Mouse (Mus musculus) erythroid progenitor cell, adult 5-6 weeks (primary cell): ENCODE results near the gene Gm11565. TPM values are rescaled to one million over a fixed set of nuclear protein-coding genes. Genes with fewer than 3 reads are reported as not detected.
"Not testable (repeated sequence)": the region's sequence is repeated elsewhere in the genome, so short reads cannot be mapped to it uniquely, and the experiment has no call there.

ENCODE experiments used
- ATAC-seq: replicated peaks from 2 replicates; pipeline ENCODE4 v1.8.0; 2016; ENCODE audit warnings: moderate number of reproducible peaks, mild to moderate bottlenecking, moderate TSS enrichment, inconsistent platforms; ENCODE audit not compliant: poor library complexity, low FRiP score, severe bottlenecking
- total RNA-seq, 2 experiments: library from RNA; stranded (forward) in 1 of 2; stranded (reverse) in 1 of 2; fragments of 150-400 nt in 1 of 2; fragments of 186-747, 209-891 nt in 1 of 2; gene quantifications; 2 replicates each; pipeline versions ENCODE4 v1.2.3 to v1.2.4; 2015 to 2017; ENCODE audit warnings: low replicate concordance in 2 of 2

The Gm11565 gene
- total RNA-seq (2015; ENCODE audit: low replicate concordance), result not detected in 2 replicates
- total RNA-seq (2017; ENCODE audit: low replicate concordance), result not detected in 2 replicates

- ATAC-seq, result no peak
Observed at GRCm38 (mm10) chr11:99914451-99914850, at the start of gene Gm11565. Gm11565 (plus strand) TSS chr11:99914751.

- not testable (repeated sequence) for ATAC-seq
Observed at GRCm38 (mm10) chr11:99873089-99873488, 41.5 kb upstream of the Gm11565 start, which contains the start of gene Krtap9-1. Krtap9-1 (plus strand) TSS chr11:99873389.

GRCm38 (mm10) chr11:99878887-99879286 lies 35.7 kb upstream of the Gm11565 start, which contains the start of gene Gm11567:
Gm11567 (plus strand) TSS chr11:99879187.
- not testable (repeated sequence) for ATAC-seq

- ATAC-seq, result no peak
Observed at GRCm38 (mm10) chr11:99907620-99908019, 6.9 kb upstream of the Gm11565 start, which contains the start of gene Krtap31-1. Krtap31-1 (plus strand) TSS chr11:99907920.

- ATAC-seq, result no peak
Observed at GRCm38 (mm10) chr11:99935991-99936390, 21.4 kb downstream of the Gm11565 start, which contains the start of gene Krtap31-2. Krtap31-2 (plus strand) TSS chr11:99936291.

- ATAC-seq, result no peak
Observed at GRCm38 (mm10) chr11:99937751-99938264, 23.3 kb downstream of the Gm11565 start.

GRCm38 (mm10) chr11:99948175-99948574 lies 33.6 kb downstream of the Gm11565 start, which contains the start of gene Krtap9-5:
Krtap9-5 (plus strand) TSS chr11:99948475.
- ATAC-seq, result no peak

- ATAC-seq, result no peak
Observed at GRCm38 (mm10) chr11:99964213-99964612, 49.7 kb downstream of the Gm11565 start.

Other genes with a start within 250 kb of the Gm11565 start
Only the 30 nearest of the 33 such genes appear.
- gene Gm14180, start 180.5 kb upstream of the Gm11565 start, total RNA-seq (2015; ENCODE audit: low replicate concordance), result not detected in 2 replicates
- not detected in 2 replicates for gene Gm14180, start 180.5 kb upstream of the Gm11565 start, total RNA-seq (2017; ENCODE audit: low replicate concordance)
- gene Gm11595, start 141.8 kb upstream of the Gm11565 start, total RNA-seq (2015; ENCODE audit: low replicate concordance), result not detected in 2 replicates
- gene Gm11595, start 141.8 kb upstream of the Gm11565 start, total RNA-seq (2017; ENCODE audit: low replicate concordance), result not detected in 2 replicates
- not detected in 2 replicates for gene Krtap4-8, start 134.0 kb upstream of the Gm11565 start, total RNA-seq (2015; ENCODE audit: low replicate concordance)
- not detected in 2 replicates for gene Krtap4-8, start 134.0 kb upstream of the Gm11565 start, total RNA-seq (2017; ENCODE audit: low replicate concordance)
- not detected in 2 replicates for gene Krtap4-9, start 129.6 kb upstream of the Gm11565 start, total RNA-seq (2015; ENCODE audit: low replicate concordance)
- not detected in 2 replicates for gene Krtap4-9, start 129.6 kb upstream of the Gm11565 start, total RNA-seq (2017; ENCODE audit: low replicate concordance)
- not detected in 2 replicates for gene Gm11596, start 121.3 kb upstream of the Gm11565 start, total RNA-seq (2015; ENCODE audit: low replicate concordance)
- gene Gm11596, start 121.3 kb upstream of the Gm11565 start, total RNA-seq (2017; ENCODE audit: low replicate concordance), result not detected in 2 replicates
- gene Gm11569, start 115.8 kb upstream of the Gm11565 start, total RNA-seq (2015; ENCODE audit: low replicate concordance), result not detected in 2 replicates
- gene Gm11569, start 115.8 kb upstream of the Gm11565 start, total RNA-seq (2017; ENCODE audit: low replicate concordance), result not detected in 2 replicates
- not detected in 2 replicates for gene Gm11554, start 110.3 kb upstream of the Gm11565 start, total RNA-seq (2015; ENCODE audit: low replicate concordance)
- not detected in 2 replicates for gene Gm11554, start 110.3 kb upstream of the Gm11565 start, total RNA-seq (2017; ENCODE audit: low replicate concordance)
- not detected in 2 replicates for gene Krtap4-13, start 104.9 kb upstream of the Gm11565 start, total RNA-seq (2015; ENCODE audit: low replicate concordance)
- gene Krtap4-13, start 104.9 kb upstream of the Gm11565 start, total RNA-seq (2017; ENCODE audit: low replicate concordance), result not detected in 2 replicates
- gene Gm11564, start 99.1 kb upstream of the Gm11565 start, total RNA-seq (2015; ENCODE audit: low replicate concordance), result not detected in 2 replicates
- not detected in 2 replicates for gene Gm11564, start 99.1 kb upstream of the Gm11565 start, total RNA-seq (2017; ENCODE audit: low replicate concordance)
- not detected in 2 replicates for gene 2300003K06Rik, start 76.7 kb upstream of the Gm11565 start, total RNA-seq (2015; ENCODE audit: low replicate concordance)
- not detected in 2 replicates for gene 2300003K06Rik, start 76.7 kb upstream of the Gm11565 start, total RNA-seq (2017; ENCODE audit: low replicate concordance)
- gene Krtap4-16, start 63.1 kb upstream of the Gm11565 start, total RNA-seq (2015; ENCODE audit: low replicate concordance), result not detected in 2 replicates
- not detected in 2 replicates for gene Krtap4-16, start 63.1 kb upstream of the Gm11565 start, total RNA-seq (2017; ENCODE audit: low replicate concordance)
- gene Gm11568, start 56.8 kb upstream of the Gm11565 start, total RNA-seq (2015; ENCODE audit: low replicate concordance), result not detected in 2 replicates
- not detected in 2 replicates for gene Gm11568, start 56.8 kb upstream of the Gm11565 start, total RNA-seq (2017; ENCODE audit: low replicate concordance)
- not detected in 2 replicates for gene Gm11559, start 50.3 kb upstream of the Gm11565 start, total RNA-seq (2015; ENCODE audit: low replicate concordance)
- not detected in 2 replicates for gene Gm11559, start 50.3 kb upstream of the Gm11565 start, total RNA-seq (2017; ENCODE audit: low replicate concordance)
- gene Krtap9-1, start 41.4 kb upstream of the Gm11565 start, total RNA-seq (2015; ENCODE audit: low replicate concordance), result not detected in 2 replicates
- not detected in 2 replicates for gene Krtap9-1, start 41.4 kb upstream of the Gm11565 start, total RNA-seq (2017; ENCODE audit: low replicate concordance)
- gene Gm11567, start 35.6 kb upstream of the Gm11565 start, total RNA-seq (2015; ENCODE audit: low replicate concordance), result not detected in 2 replicates
- gene Gm11567, start 35.6 kb upstream of the Gm11565 start, total RNA-seq (2017; ENCODE audit: low replicate concordance), result not detected in 2 replicates
- gene Krtap31-1, start 6.8 kb upstream of the Gm11565 start, total RNA-seq (2015; ENCODE audit: low replicate concordance), result not detected in 2 replicates
- not detected in 2 replicates for gene Krtap31-1, start 6.8 kb upstream of the Gm11565 start, total RNA-seq (2017; ENCODE audit: low replicate concordance)
- gene Krtap31-2, start 21.5 kb downstream of the Gm11565 start, total RNA-seq (2015; ENCODE audit: low replicate concordance), result not detected in 2 replicates
- gene Krtap31-2, start 21.5 kb downstream of the Gm11565 start, total RNA-seq (2017; ENCODE audit: low replicate concordance), result not detected in 2 replicates
- not detected in 2 replicates for gene Krtap9-5, start 33.7 kb downstream of the Gm11565 start, total RNA-seq (2015; ENCODE audit: low replicate concordance)
- gene Krtap9-5, start 33.7 kb downstream of the Gm11565 start, total RNA-seq (2017; ENCODE audit: low replicate concordance), result not detected in 2 replicates
- gene Krtap29-1, start 64.3 kb downstream of the Gm11565 start, total RNA-seq (2015; ENCODE audit: low replicate concordance), result not detected in 2 replicates
- not detected in 2 replicates for gene Krtap29-1, start 64.3 kb downstream of the Gm11565 start, total RNA-seq (2017; ENCODE audit: low replicate concordance)
- gene Krtap16-1, start 71.8 kb downstream of the Gm11565 start, total RNA-seq (2015; ENCODE audit: low replicate concordance), result not detected in 2 replicates
- not detected in 2 replicates for gene Krtap16-1, start 71.8 kb downstream of the Gm11565 start, total RNA-seq (2017; ENCODE audit: low replicate concordance)
- not detected in 2 replicates for gene Krtap17-1, start 79.2 kb downstream of the Gm11565 start, total RNA-seq (2015; ENCODE audit: low replicate concordance)
- not detected in 2 replicates for gene Krtap17-1, start 79.2 kb downstream of the Gm11565 start, total RNA-seq (2017; ENCODE audit: low replicate concordance)
- gene Krt33a, start 101.5 kb downstream of the Gm11565 start, total RNA-seq (2015; ENCODE audit: low replicate concordance), result not detected in 2 replicates
- not detected in 2 replicates for gene Krt33a, start 101.5 kb downstream of the Gm11565 start, total RNA-seq (2017; ENCODE audit: low replicate concordance)
- not detected in 2 replicates for gene Krt33b, start 115.1 kb downstream of the Gm11565 start, total RNA-seq (2015; ENCODE audit: low replicate concordance)
- gene Krt33b, start 115.1 kb downstream of the Gm11565 start, total RNA-seq (2017; ENCODE audit: low replicate concordance), result not detected in 2 replicates
- not detected in 2 replicates for gene Krt34, start 126.8 kb downstream of the Gm11565 start, total RNA-seq (2015; ENCODE audit: low replicate concordance)
- gene Krt34, start 126.8 kb downstream of the Gm11565 start, total RNA-seq (2017; ENCODE audit: low replicate concordance), result not detected in 2 replicates
- gene Krt31, start 135.8 kb downstream of the Gm11565 start, total RNA-seq (2015; ENCODE audit: low replicate concordance), result not detected in 2 replicates
- not detected in 2 replicates for gene Krt31, start 135.8 kb downstream of the Gm11565 start, total RNA-seq (2017; ENCODE audit: low replicate concordance)
- not detected in 2 replicates for gene Krt32, start 173.5 kb downstream of the Gm11565 start, total RNA-seq (2015; ENCODE audit: low replicate concordance)
- gene Krt32, start 173.5 kb downstream of the Gm11565 start, total RNA-seq (2017; ENCODE audit: low replicate concordance), result not detected in 2 replicates
- not detected in 2 replicates for gene Krt35, start 181.5 kb downstream of the Gm11565 start, total RNA-seq (2015; ENCODE audit: low replicate concordance)
- not detected in 2 replicates for gene Krt35, start 181.5 kb downstream of the Gm11565 start, total RNA-seq (2017; ENCODE audit: low replicate concordance)
- not detected in 2 replicates for gene Krt36, start 190.9 kb downstream of the Gm11565 start, total RNA-seq (2015; ENCODE audit: low replicate concordance)
- gene Krt36, start 190.9 kb downstream of the Gm11565 start, total RNA-seq (2017; ENCODE audit: low replicate concordance), result not detected in 2 replicates
- gene Krt13, start 206.8 kb downstream of the Gm11565 start, total RNA-seq (2015; ENCODE audit: low replicate concordance), result not detected in 2 replicates
- gene Krt13, start 206.8 kb downstream of the Gm11565 start, total RNA-seq (2017; ENCODE audit: low replicate concordance), result not detected in 2 replicates
- not detected in 2 replicates for gene Krt15, start 221.2 kb downstream of the Gm11565 start, total RNA-seq (2015; ENCODE audit: low replicate concordance)
- not detected in 2 replicates for gene Krt15, start 221.2 kb downstream of the Gm11565 start, total RNA-seq (2017; ENCODE audit: low replicate concordance)